Mouse (Mus musculus) forebrain, embryonic 14.5 days (tissue): Measurements from ENCODE around the gene Gm10160. TPM values are rescaled to one million over a fixed set of nuclear protein-coding genes. Genes with fewer than 3 reads are reported as not detected.
A peak's percentile ranks its signal among the peaks of the same experiment; 100 is the strongest.
"Not testable (repeated sequence)": the region's sequence is repeated elsewhere in the genome, so short reads cannot be mapped to it uniquely, and the experiment has no call there.

Experiments used
- ATAC-seq: fragments of 200-750 bp; cut with Nextera tagmentation; 2 replicates; pipeline ENCODE4 v1.8.0; 2017; ENCODE audit warnings: mild to moderate bottlenecking, moderate library complexity
- DNase-seq: peaks from one replicate; pipeline ENCODE4 v3.0.0-alpha.2; 2015; ENCODE audit warnings: low spot score
- H3K27ac ChIP-seq: fragments of 300-500 bp; sonication (generic); 2 replicates; pipeline ENCODE4 v1.5.1; 2014; ENCODE audit warnings: low read depth, mild to moderate bottlenecking, control low read depth, low read length, moderate library complexity
- H3K27me3 ChIP-seq: fragments of 300-500 bp; sonication (generic); replicated peaks from 2 replicates; pipeline ENCODE4 v1.6.1; 2014; ENCODE audit warnings: low read length, control low read depth, mixed read lengths; ENCODE audit not compliant: control insufficient read depth, insufficient read depth
- H3K36me3 ChIP-seq: fragments of 300-500 bp; sonication (generic); 2 replicates; pipeline ENCODE4 v1.6.1; 2014; ENCODE audit warnings: low read length, control low read depth; ENCODE audit not compliant: control insufficient read depth, insufficient read depth
- H3K4me1 ChIP-seq: fragments of 300-500 bp; sonication (generic); 2 replicates; pipeline ENCODE4 v1.6.1; 2014; ENCODE audit warnings: antibody characterized with exemption, low read length, control low read depth; ENCODE audit not compliant: control insufficient read depth, insufficient read depth
- H3K4me2 ChIP-seq: fragments of 300-500 bp; sonication (generic); 2 replicates; pipeline ENCODE4 v1.6.1; 2014; ENCODE audit warnings: mild to moderate bottlenecking, control low read depth, low read length
- H3K4me3 ChIP-seq: fragments of 300-500 bp; sonication (generic); 2 replicates; pipeline ENCODE4 v1.5.1; 2014; ENCODE audit warnings: low read depth, low read length, control low read depth
- H3K9ac ChIP-seq: fragments of 300-500 bp; sonication (generic); 2 replicates; pipeline ENCODE4 v1.6.1; 2014; ENCODE audit warnings: mild to moderate bottlenecking, low read length, control low read depth, moderate library complexity
- H3K9me3 ChIP-seq: fragments of 300-500 bp; sonication (generic); replicated peaks from 2 replicates; pipeline ENCODE4 v1.6.1; 2016; ENCODE audit warnings: low read length, control low read depth, mixed read lengths; ENCODE audit not compliant: control insufficient read depth
- WGBS: fragments of 180-500 bp; shearing (Covaris S2); extraction: QIAGEN DNeasy Blood & Tissue Kit; methylation state at CpG from one replicate; pipeline ENCODE4 v1.1.7; 2014; 5-methylcytosine and 5-hydroxymethylcytosine counted together
- polyA plus RNA-seq: library from polyadenylated mRNA; unstranded; fragments of >200 nt; fragmentation: Nextera tagmentation; extraction: Ambion mirVana; gene quantifications from 2 replicates; pipeline ENCODE4 v1.2.1, GENCODE M21; 2014

The Gm10160 gene
- polyA plus RNA-seq, 1 experiment from 2014 or later = not detected

DNA sequence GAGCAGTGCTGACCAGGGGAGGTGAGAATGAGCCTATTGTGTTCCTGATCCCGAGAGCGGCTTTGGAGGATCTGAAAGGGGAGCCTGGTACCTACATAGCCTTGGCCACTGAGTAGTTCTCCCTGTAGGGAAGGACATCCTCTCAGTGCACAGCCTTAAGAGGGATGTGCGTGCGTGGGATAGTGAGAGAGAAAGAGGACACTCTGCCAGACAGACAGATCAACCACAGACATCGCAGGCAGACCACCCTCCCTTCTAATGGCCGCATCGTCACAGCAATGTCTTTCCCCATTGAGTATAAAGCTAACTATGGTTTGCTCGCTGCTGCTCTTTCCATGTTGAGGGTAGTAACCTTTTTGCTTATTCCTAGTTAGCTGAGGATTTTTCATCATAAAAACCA, 11.7 kb downstream of the Gm10160 start:
- H3K4me2 ChIP-seq = no peak overlapping the region
- no peak overlapping the region for H3K9ac ChIP-seq
- H3K27ac ChIP-seq = no peak overlapping the region
- 59% methylated on average over 8 of the region's 8 CpGs for WGBS
- H3K27me3 ChIP-seq = no peaks in the 10 kb centered on the region
- no peaks in the 10 kb centered on the region for H3K9me3 ChIP-seq
- DNase-seq (no peak), ATAC-seq (no peak)
- no peaks in the 10 kb centered on the region for H3K4me1 ChIP-seq
- no peak overlapping the region for H3K4me3 ChIP-seq
- H3K36me3 ChIP-seq = no peaks in the 10 kb centered on the region

DNA sequence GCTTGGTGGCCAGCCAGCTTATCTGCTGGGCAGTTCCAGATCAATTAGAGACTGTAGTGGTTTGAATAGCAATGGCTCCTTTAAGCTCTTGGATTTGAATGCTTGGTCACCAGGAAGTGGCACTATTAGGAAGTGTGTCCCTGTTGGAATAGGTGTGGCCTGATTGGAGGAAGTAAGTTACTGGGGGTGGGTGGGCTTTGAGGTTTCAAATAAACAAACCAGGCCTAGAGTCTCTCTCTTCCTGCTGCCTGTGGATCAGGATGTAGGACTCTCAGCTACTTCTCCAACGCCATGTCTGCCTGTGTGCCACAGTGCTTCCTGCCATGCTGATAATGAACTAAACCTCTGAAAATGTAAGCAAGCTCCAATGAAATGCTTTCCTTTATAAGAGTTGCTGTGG, 12.6 kb downstream of the Gm10160 start:
- WGBS = 73% methylated on average over 1 of the region's 1 CpGs
- Histone ChIP-seq H3K4me3 (no peak overlapping the region), H3K27me3 (no peaks in the 10 kb centered on the region), H3K9ac (no peak overlapping the region), H3K36me3 (no peaks in the 10 kb centered on the region), H3K4me1 (no peaks in the 10 kb centered on the region), H3K27ac (no peak overlapping the region), H3K4me2 (no peak overlapping the region), H3K9me3 (no peaks in the 10 kb centered on the region)
- DNase-seq (no peak), ATAC-seq (no peak)

DNA sequence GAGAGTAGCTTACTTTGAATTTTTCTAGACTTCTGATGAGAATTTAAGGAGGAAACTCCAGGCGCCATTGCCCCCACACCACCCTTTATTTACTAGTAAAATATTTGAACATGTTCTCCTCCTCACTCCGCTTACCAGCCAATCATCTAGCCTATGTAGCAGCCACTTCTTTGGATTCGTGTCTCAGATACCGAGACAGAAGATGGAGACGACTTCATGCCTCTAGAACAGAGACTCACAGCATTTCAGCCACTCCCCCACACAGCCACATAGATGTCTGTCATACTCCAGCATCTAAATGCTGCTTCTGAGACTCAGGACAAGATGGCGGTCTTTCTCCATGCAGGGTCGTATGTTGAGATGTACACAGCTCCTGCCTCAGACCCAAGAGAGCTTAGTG, 13.5 kb downstream of the Gm10160 start:
- H3K4me1 ChIP-seq = no peaks in the 10 kb centered on the region
- DNase-seq (no peak), ATAC-seq (no peak)
- H3K9me3 ChIP-seq = no peaks in the 10 kb centered on the region
- H3K27ac ChIP-seq = no peak overlapping the region
- H3K4me2 ChIP-seq = no peak overlapping the region
- no peaks in the 10 kb centered on the region for H3K27me3 ChIP-seq
- H3K4me3 ChIP-seq = no peak overlapping the region
- no peaks in the 10 kb centered on the region for H3K36me3 ChIP-seq
- WGBS = 95% methylated on average over 7 of the region's 7 CpGs
- H3K9ac ChIP-seq = no peak overlapping the region

DNA sequence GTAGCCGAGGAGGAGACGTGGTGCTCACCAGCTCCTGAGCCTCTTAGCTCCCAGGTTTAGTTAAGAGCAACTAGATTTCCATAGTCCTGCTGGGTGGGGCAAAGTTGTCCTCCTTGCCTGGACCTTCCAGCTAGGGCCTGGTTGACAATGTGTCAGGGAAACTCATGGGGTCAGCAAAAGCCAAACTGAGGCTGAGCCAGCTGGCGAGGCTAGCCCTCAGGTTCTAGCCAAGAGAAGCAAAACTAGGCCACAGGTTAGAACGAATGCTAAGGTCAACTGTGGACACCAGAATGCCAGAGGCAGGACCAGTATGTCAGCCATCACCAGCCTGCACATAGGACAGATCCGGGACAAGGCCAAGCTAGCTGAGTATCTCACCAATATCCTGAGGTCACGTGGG, 14.2 kb downstream of the Gm10160 start:
- no peak for ATAC-seq
- H3K27me3 ChIP-seq = no peaks in the 10 kb centered on the region
- WGBS = 85% methylated on average over 6 of the region's 6 CpGs

GRCm38 (mm10) chr7:81840661-81841181, 14.9 kb downstream of the Gm10160 start:
- Histone ChIP-seq H3K36me3 (no peaks in the 10 kb centered on the region), H3K4me1 (no peaks in the 10 kb centered on the region), H3K4me2 (no peak overlapping the region), H3K27ac (peak overlapping the region; percentile 1; the same call in 1 of the 2 replicates), H3K9me3 (no peaks in the 10 kb centered on the region), H3K9ac (0 out of 2 replicates have a peak overlapping the region, but pooled peaks have one; percentile 17), H3K27me3 (no peaks in the 10 kb centered on the region), H3K4me3 (no peak overlapping the region)
- ATAC-seq (peak; percentile 60; the same call in 1 of the 2 replicates), DNase-seq (peak; percentile 61)
- 43% methylated on average over 7 of the region's 7 CpGs for whole genome bisulfite sequencing

More for the DNA sequence above, 14.2 kb downstream of the Gm10160 start:
- Histone ChIP-seq H3K9me3 (no peaks in the 10 kb centered on the region), H3K4me2 (no peak overlapping the region), H3K9ac (no peak overlapping the region), H3K36me3 (no peaks in the 10 kb centered on the region), H3K27ac (no peak overlapping the region), H3K4me1 (no peaks in the 10 kb centered on the region), H3K4me3 (no peak overlapping the region)
- no peak for DNase-seq

DNA sequence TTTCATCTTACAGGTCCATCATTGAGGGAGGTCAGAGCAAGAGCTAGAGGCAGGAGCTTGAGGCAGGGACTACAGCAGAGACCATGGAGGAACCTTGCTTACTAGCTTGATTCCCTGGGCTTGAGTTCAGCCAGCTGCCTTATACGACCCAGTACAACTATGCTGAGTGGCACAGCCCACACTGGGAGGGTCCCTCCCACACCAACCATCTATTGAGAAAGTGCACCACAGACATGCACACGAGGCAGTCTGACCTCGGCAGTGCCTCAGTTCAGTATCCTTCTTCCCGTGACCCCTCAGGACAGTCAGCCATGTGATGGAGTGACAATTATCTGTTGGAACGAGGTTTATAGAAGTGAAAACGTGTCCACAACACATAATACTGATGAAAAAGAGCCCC, 15.8 kb downstream of the Gm10160 start:
- H3K9ac ChIP-seq = no peak overlapping the region
- ATAC-seq (no peak), DNase-seq (no peak)
- no peak overlapping the region for H3K27ac ChIP-seq
- no peaks in the 10 kb centered on the region for H3K4me1 ChIP-seq
- no peaks in the 10 kb centered on the region for H3K36me3 ChIP-seq
- H3K9me3 ChIP-seq = no peaks in the 10 kb centered on the region
- 65% methylated on average over 6 of the region's 6 CpGs for WGBS
- no peak overlapping the region for H3K4me3 ChIP-seq
- H3K27me3 ChIP-seq = no peaks in the 10 kb centered on the region
- H3K4me2 ChIP-seq = no peak overlapping the region

DNA sequence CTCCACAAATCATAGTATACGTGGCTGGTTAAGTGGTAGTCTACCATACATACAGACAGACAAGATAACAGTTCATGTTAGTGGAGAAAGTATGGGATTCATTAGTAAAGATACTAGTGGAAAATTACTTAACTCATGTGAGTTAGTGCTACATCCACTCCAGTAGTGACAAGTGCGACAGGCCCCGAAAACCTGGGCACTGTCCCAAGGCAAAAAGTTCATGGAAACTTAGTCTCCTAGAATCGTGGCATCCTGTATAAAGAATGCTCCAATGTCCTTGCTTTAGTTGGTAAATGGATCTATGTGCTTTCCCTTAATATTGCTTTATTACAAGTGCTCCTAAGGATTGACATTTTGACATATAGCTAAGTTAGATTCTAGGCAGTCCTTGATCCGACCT, 17.8 kb downstream of the Gm10160 start:
- 88% methylated on average over 5 of the region's 5 CpGs for WGBS
- not testable (repeated sequence) for ATAC-seq

DNA sequence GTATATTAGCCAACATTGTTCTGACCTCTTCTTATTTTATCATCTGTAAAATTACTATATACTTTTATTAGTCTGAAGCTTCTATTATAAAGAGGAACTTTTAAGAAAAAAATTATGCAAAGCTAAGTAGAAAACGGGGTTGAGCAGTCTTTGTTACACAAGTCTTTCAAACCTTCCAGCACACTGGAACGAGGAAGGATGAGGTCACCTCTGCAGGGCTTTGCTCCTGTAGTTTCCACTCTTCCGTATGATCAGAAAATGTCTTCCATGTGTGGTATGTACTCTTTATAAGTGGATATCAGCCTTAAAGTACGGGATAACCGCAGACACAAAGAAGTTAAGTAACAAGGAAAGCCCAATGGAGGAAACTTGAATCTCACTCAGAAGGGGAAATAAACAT, 20.2 kb downstream of the Gm10160 start:
- Histone ChIP-seq H3K9me3 (no peaks in the 10 kb centered on the region), H3K27me3 (no peaks in the 10 kb centered on the region), H3K4me3 (no peak overlapping the region), H3K9ac (no peak overlapping the region), H3K4me1 (no peaks in the 10 kb centered on the region), H3K4me2 (no peak overlapping the region), H3K27ac (no peak overlapping the region), H3K36me3 (no peaks in the 10 kb centered on the region)
- ATAC-seq (no peak), DNase-seq (no peak)
- 82% methylated on average over 5 of the region's 5 CpGs for WGBS

More for the DNA sequence above, 17.8 kb downstream of the Gm10160 start:
- not testable (repeated sequence) for H3K36me3 ChIP-seq, H3K4me1 ChIP-seq, H3K9me3 ChIP-seq, H3K4me2 ChIP-seq, DNase-seq, H3K9ac ChIP-seq, H3K4me3 ChIP-seq, H3K27ac ChIP-seq, H3K27me3 ChIP-seq

- Histone ChIP-seq H3K27ac (no peak overlapping the region), H3K36me3 (no peaks in the 10 kb centered on the region), H3K27me3 (no peaks in the 10 kb centered on the region), H3K9me3 (no peaks in the 10 kb centered on the region), H3K9ac (no peak overlapping the region), H3K4me1 (no peaks in the 10 kb centered on the region), H3K4me3 (no peak overlapping the region), H3K4me2 (no peak overlapping the region)
- no peak for DNase-seq
- ATAC-seq = no peak
These were observed 20.7 kb downstream of the Gm10160 start for GRCm38 (mm10) chr7:81834847-81835246.
